ENCODE assay signal across 9 mouse cellular contexts in genomic region chr10:57631896-57632867, GRCm38 (mm10). TPM values are rescaled to one million over a fixed set of nuclear protein-coding genes. Genes with fewer than 3 reads are reported as not detected.
DNase-seq lines count a peak whose midpoint lies in the region; ATAC-seq lines count a peak whose summit lies in the region.
"Had no signal": no experiment of that assay in that cellular context is flagged by ENCODE, and none has a peak within 500 bp of the region (broad histone marks: within the 10 kb centered on the region; RNA-seq: fewer than 3 reads in every experiment).

Gene Pkib, plus strand, starts transcription at chr10:57631981.

- peak within 1 kb of the TSS; percentile 20; the same call in 1 of the 2 replicates for H3K9ac ChIP-seq in embryonic facial prominence, embryonic 12.5 days
- peak within 1 kb of the TSS; percentile 73 for H3K9ac ChIP-seq in heart, embryonic 13.5 days
- H3K9ac ChIP-seq in midbrain, embryonic 15.5 days, result peak within 1 kb of the TSS; percentile 60

- no peak for ATAC-seq in CD4-positive, CD25-positive, alpha-beta regulatory T cell, adult 4 months
- ATAC-seq in embryonic facial prominence, embryonic 12.5 days (ENCODE audit: insufficient number of reproducible peaks, insufficient read depth, low FRiP score, low TSS enrichment), result peak; percentile 90; the same call in 1 of the 2 replicates
- ATAC-seq in heart, embryonic 13.5 days (ENCODE audit: extremely low read depth, insufficient number of reproducible peaks, low FRiP score, low TSS enrichment), result peak; percentile 63; the same call in 1 of the 2 replicates
- peak; percentile 98 for ATAC-seq in midbrain, embryonic 15.5 days (replicated peaks)

- H3K27ac ChIP-seq in embryonic facial prominence, embryonic 12.5 days, result no peak within 1 kb of the TSS
- H3K27ac ChIP-seq in heart, embryonic 13.5 days (replicated peaks), result no peak within 1 kb of the TSS
- H3K27ac ChIP-seq in midbrain, embryonic 15.5 days, result no peak within 1 kb of the TSS

- peaks cover 6% of the 10 kb centered on the region; the same call in 1 of the 2 replicates for H3K4me1 ChIP-seq in embryonic facial prominence, embryonic 12.5 days
- peaks cover 13% of the 10 kb centered on the region; the same call in 1 of the 2 replicates for H3K4me1 ChIP-seq in heart, embryonic 13.5 days
- H3K4me1 ChIP-seq in midbrain, embryonic 15.5 days, result peaks cover 6% of the 10 kb centered on the region

- peak within 1 kb of the TSS; percentile 66 for H3K4me2 ChIP-seq in embryonic facial prominence, embryonic 12.5 days (replicated peaks)
- peak within 1 kb of the TSS; percentile 89 for H3K4me2 ChIP-seq in heart, embryonic 13.5 days
- H3K4me2 ChIP-seq in midbrain, embryonic 15.5 days, result peak within 1 kb of the TSS; percentile 94

- peak; percentile 18 for DNase-seq in CD4-positive, CD25-positive, alpha-beta regulatory T cell, adult 2 months (ENCODE audit: low read depth, low spot score)
- peak; percentile 72 for DNase-seq in kidney, postnatal 10 days
- DNase-seq in liver, result peak; percentile 54
- peak; percentile 67 to 82 for DNase-seq in spleen, postnatal 4 days (ENCODE audit: low spot score in 2 of 2)

- peaks cover 15% of the 10 kb centered on the region for H3K27me3 ChIP-seq in embryonic facial prominence, embryonic 12.5 days
- peaks cover 12% of the 10 kb centered on the region for H3K27me3 ChIP-seq in heart, embryonic 13.5 days (replicated peaks)
- H3K27me3 ChIP-seq in midbrain, embryonic 15.5 days (replicated peaks), result 0 out of 2 replicates have a peak, but pooled peaks cover 3% of the 10 kb centered on the region

- 2% methylated on average over 41 of the region's 41 CpGs for WGBS in embryonic facial prominence, embryonic 12.5 days
- WGBS in heart, embryonic 13.5 days, result 3% methylated on average over 40 of the region's 41 CpGs
- under 1% methylated on average over 41 of the region's 41 CpGs for WGBS in midbrain, embryonic 15.5 days

- H3K4me3 ChIP-seq in embryonic facial prominence, embryonic 12.5 days, result peak within 1 kb of the TSS; percentile 38
- peak within 1 kb of the TSS; percentile 56 for H3K4me3 ChIP-seq in heart, embryonic 13.5 days
- H3K4me3 ChIP-seq in midbrain, embryonic 15.5 days, result peak within 1 kb of the TSS; percentile 62
- H3K4me3 ChIP-seq: myocyte had no signal

- no peaks in the 10 kb centered on the region for H3K9me3 ChIP-seq in embryonic facial prominence, embryonic 12.5 days
- peaks cover 7% of the 10 kb centered on the region; the same call in 1 of the 2 replicates for H3K9me3 ChIP-seq in heart, embryonic 13.5 days
- H3K9me3 ChIP-seq in midbrain, embryonic 15.5 days, result no peaks in the 10 kb centered on the region

- H3K36me3 ChIP-seq in embryonic facial prominence, embryonic 12.5 days, result no peaks in the 10 kb centered on the region
- H3K36me3 ChIP-seq in heart, embryonic 13.5 days, result no peaks in the 10 kb centered on the region
- H3K36me3 ChIP-seq in midbrain, embryonic 15.5 days (replicated peaks), result no peaks in the 10 kb centered on the region

RNA-seq across cellular contexts. Expression of gene Pkib, which starts in this region (rescaled TPM):
- 1 to 10 TPM; 1.6 to 2.1 TPM for polyA plus RNA-seq in CD4-positive, CD25-positive, alpha-beta regulatory T cell, adult 4 months (2017; shearing (Covaris generic))
- polyA plus RNA-seq in embryonic facial prominence, embryonic 12.5 days (2016; fragmentation: Nextera tagmentation; extraction: Ambion mirVana), result 0.80 and 0.84 TPM in 2 replicates
- 2.3 and 2.4 TPM in 2 replicates for polyA plus RNA-seq in heart, embryonic 13.5 days (2015; fragmentation: Nextera tagmentation; extraction: Ambion mirVana)
- 2.9 and 4.2 TPM in 2 replicates for polyA plus RNA-seq in midbrain, embryonic 15.5 days (2015; fragmentation: Nextera tagmentation; extraction: Ambion mirVana)
- polyA plus RNA-seq: myocyte had no signal

Comparison
In these comparisons a context has a peak if more than half of its experiments do, and no peak if none do; other contexts are left out.
1. Peak in ATAC-seq, H3K4me3 ChIP-seq, H3K9ac ChIP-seq and H3K4me2 ChIP-seq in embryonic facial prominence, embryonic 12.5 days; RNA of the gene not detected or under 1 TPM.
2. DNase-seq: peak in every context shown above with its lines; median percentile 74 in spleen, postnatal 4 days; 72 in kidney, postnatal 10 days; 54 in liver; 18 in CD4-positive, CD25-positive, alpha-beta regulatory T cell, adult 2 months.
3. H3K9ac ChIP-seq: peak in every context shown above with its lines; median percentile 73 in heart, embryonic 13.5 days; 60 in midbrain, embryonic 15.5 days; 20 in embryonic facial prominence, embryonic 12.5 days.